Mouse (Mus musculus) E14TG2a.4 (cell line): ENCODE measurements around the gene Arf1.

Experiments
- CTCF ChIP-seq: conservative IDR thresholded peaks from 2 replicates; pipeline ENCODE4 v1.5.1; 2014; ENCODE audit warnings: low read length
- POU5F1 ChIP-seq: IDR thresholded peaks from 2 replicates; pipeline ENCODE4 v1.6.1; 2014; ENCODE audit warnings: low read length, borderline replicate concordance

GRCm38 (mm10) chr11:59276877-59277276, 48.8 kb upstream of the Arf1 start:
- TF ChIP-seq CTCF: no peak
- no peak for TF ChIP-seq POU5F1
